Mouse (Mus musculus): ENCODE results near the gene Mybl2. TPM values are rescaled to one million over a fixed set of nuclear protein-coding genes. Genes with fewer than 3 reads are reported as not detected.

Mybl2 gene
- polyA plus RNA-seq, 1 experiment: 5.6 TPM

- no peaks in the 10 kb centered on the region for H3K36me3 ChIP-seq (ENCODE audit: control insufficient read depth, insufficient read depth)
- TF ChIP-seq SRF (IDR thresholded peaks at IDR 0.05; ENCODE audit: control insufficient read depth, insufficient read length, low read depth) (no peak), REST (IDR thresholded peaks at IDR 0.05; ENCODE audit: insufficient read depth, insufficient read length) (no peak), CEBPB (IDR thresholded peaks at IDR 0.05; ENCODE audit: insufficient read depth, poor library complexity, severe bottlenecking) (no peak), MYOG (IDR thresholded peaks at IDR 0.05; ENCODE audit: control insufficient read depth in 1 of 3, insufficient read depth in 1 of 3, insufficient read length in 2 of 3, low read depth in 2 of 3) (no peak), POLR2AphosphoS2 (IDR thresholded peaks at IDR 0.05; ENCODE audit: insufficient read length, low read depth) (no peak), TCF3 (IDR thresholded peaks at IDR 0.05; ENCODE audit: insufficient read length, low read depth) (no peak), MAX (IDR thresholded peaks at IDR 0.05; ENCODE audit: low read depth) (no peak), POLR2A (IDR thresholded peaks at IDR 0.05; ENCODE audit: insufficient read length, low read depth) (no peak), E2F4 (IDR thresholded peaks at IDR 0.05; ENCODE audit: insufficient read depth) (no peak), MYOD1 (IDR thresholded peaks at IDR 0.05; ENCODE audit: control insufficient read depth in 1 of 3, insufficient read length in 2 of 3, low read depth in 2 of 3) (no peak), USF1 (IDR thresholded peaks at IDR 0.05; ENCODE audit: low read depth) (no peak), TCF12 (IDR thresholded peaks at IDR 0.05; ENCODE audit: insufficient read depth, poor library complexity, severe bottlenecking) (no peak)
Measured at GRCm38 (mm10) chr2:163085047-163085446, 30.6 kb downstream of the Mybl2 start.

GRCm38 (mm10) chr2:163086561-163086960, 32.1 kb downstream of the Mybl2 start:
- Histone ChIP-seq H3K36me3 (ENCODE audit: control insufficient read depth, insufficient read depth) (no peaks in the 10 kb centered on the region), H3K79me2 (ENCODE audit: control insufficient read depth, insufficient read depth) (no peaks in the 10 kb centered on the region), H3K4me2 (ENCODE audit: low read depth) (no peak overlapping the region), H3K27me3 (ENCODE audit: control insufficient read depth, insufficient read depth, insufficient read length) (no peaks in the 10 kb centered on the region), H3K4me3 (no peak overlapping the region), H3ac (ENCODE audit: control insufficient read depth, insufficient read length) (no peak overlapping the region)
- TF ChIP-seq USF1 (IDR thresholded peaks at IDR 0.05; ENCODE audit: low read depth): no peak
- no peak for TF ChIP-seq TCF12 (IDR thresholded peaks at IDR 0.05; ENCODE audit: insufficient read depth, poor library complexity, severe bottlenecking)
- no peak for TF ChIP-seq POLR2AphosphoS2 (IDR thresholded peaks at IDR 0.05; ENCODE audit: insufficient read length, low read depth)
- TF ChIP-seq POLR2A (IDR thresholded peaks at IDR 0.05; ENCODE audit: insufficient read length, low read depth): no peak
- TF ChIP-seq TCF3 (IDR thresholded peaks at IDR 0.05; ENCODE audit: insufficient read length, low read depth): no peak
- no peak for TF ChIP-seq E2F4 (IDR thresholded peaks at IDR 0.05; ENCODE audit: insufficient read depth)
- no peak for TF ChIP-seq REST (IDR thresholded peaks at IDR 0.05; ENCODE audit: insufficient read depth, insufficient read length)
- TF ChIP-seq SRF (IDR thresholded peaks at IDR 0.05; ENCODE audit: control insufficient read depth, insufficient read length, low read depth): no peak
- no peak for TF ChIP-seq MYOG (IDR thresholded peaks at IDR 0.05; ENCODE audit: control insufficient read depth in 1 of 3, insufficient read depth in 1 of 3, insufficient read length in 2 of 3, low read depth in 2 of 3)
- no peak for TF ChIP-seq CEBPB (IDR thresholded peaks at IDR 0.05; ENCODE audit: insufficient read depth, poor library complexity, severe bottlenecking)
- TF ChIP-seq MYOD1 (IDR thresholded peaks at IDR 0.05; ENCODE audit: control insufficient read depth in 1 of 3, insufficient read length in 2 of 3, low read depth in 2 of 3): no peak
- no peak for TF ChIP-seq MAX (IDR thresholded peaks at IDR 0.05; ENCODE audit: low read depth)

More at GRCm38 (mm10) chr2:163085047-163085446, 30.6 kb downstream of the Mybl2 start:
- Histone ChIP-seq H3ac (ENCODE audit: control insufficient read depth, insufficient read length) (no peak overlapping the region), H3K27me3 (ENCODE audit: control insufficient read depth, insufficient read depth, insufficient read length) (no peaks in the 10 kb centered on the region), H3K4me2 (ENCODE audit: low read depth) (no peak overlapping the region), H3K79me2 (ENCODE audit: control insufficient read depth, insufficient read depth) (no peaks in the 10 kb centered on the region), H3K4me3 (no peak overlapping the region)

- TF ChIP-seq POLR2A (IDR thresholded peaks at IDR 0.05; ENCODE audit: insufficient read length, low read depth): no peak
- Histone ChIP-seq H3K36me3 (ENCODE audit: control insufficient read depth, insufficient read depth) (no peaks in the 10 kb centered on the region), H3K4me2 (ENCODE audit: low read depth) (no peak within 1 kb of the TSS), H3K79me2 (ENCODE audit: control insufficient read depth, insufficient read depth) (no peaks in the 10 kb centered on the region), H3ac (ENCODE audit: control insufficient read depth, insufficient read length) (no peak within 1 kb of the TSS), H3K4me3 (no peak within 1 kb of the TSS), H3K27me3 (ENCODE audit: control insufficient read depth, insufficient read depth, insufficient read length) (no peaks in the 10 kb centered on the region)
Measured at GRCm38 (mm10) chr2:163087728-163088127, 33.2 kb downstream of the Mybl2 start, which contains the start of gene Gtsf1l. Gene Gtsf1l, minus strand, starts transcription at chr2:163087855.

GRCm38 (mm10) chr2:163089475-163090123, 35.1 kb downstream of the Mybl2 start:
- no peaks in the 10 kb centered on the region for H3K79me2 ChIP-seq (ENCODE audit: control insufficient read depth, insufficient read depth)
- H3K4me3 ChIP-seq: no peak overlapping the region
- no peak overlapping the region for H3ac ChIP-seq (ENCODE audit: control insufficient read depth, insufficient read length)
- TF ChIP-seq POLR2AphosphoS2 (IDR thresholded peaks at IDR 0.05; ENCODE audit: insufficient read length, low read depth): no peak
- no peak for TF ChIP-seq MYOD1 (IDR thresholded peaks at IDR 0.05; ENCODE audit: control insufficient read depth in 1 of 3, insufficient read length in 2 of 3, low read depth in 2 of 3)
- no peak for TF ChIP-seq POLR2A (IDR thresholded peaks at IDR 0.05; ENCODE audit: insufficient read length, low read depth)
- TF ChIP-seq CEBPB (IDR thresholded peaks at IDR 0.05; ENCODE audit: insufficient read depth, poor library complexity, severe bottlenecking): no peak
- TF ChIP-seq TCF3 (IDR thresholded peaks at IDR 0.05; ENCODE audit: insufficient read length, low read depth): no peak
- no peaks in the 10 kb centered on the region for H3K36me3 ChIP-seq (ENCODE audit: control insufficient read depth, insufficient read depth)
- no peak overlapping the region for H3K4me2 ChIP-seq (ENCODE audit: low read depth)
- no peaks in the 10 kb centered on the region for H3K27me3 ChIP-seq (ENCODE audit: control insufficient read depth, insufficient read depth, insufficient read length)

- no peak overlapping the region for H3ac ChIP-seq (ENCODE audit: control insufficient read depth, insufficient read length)
- TF ChIP-seq MYOG (IDR thresholded peaks at IDR 0.05; ENCODE audit: control insufficient read depth in 1 of 3, insufficient read depth in 1 of 3, insufficient read length in 2 of 3, low read depth in 2 of 3): no peak
- no peak for TF ChIP-seq CEBPB (IDR thresholded peaks at IDR 0.05; ENCODE audit: insufficient read depth, poor library complexity, severe bottlenecking)
- TF ChIP-seq REST (IDR thresholded peaks at IDR 0.05; ENCODE audit: insufficient read depth, insufficient read length): no peak
- no peak for TF ChIP-seq SRF (IDR thresholded peaks at IDR 0.05; ENCODE audit: control insufficient read depth, insufficient read length, low read depth)
- no peak for TF ChIP-seq POLR2AphosphoS2 (IDR thresholded peaks at IDR 0.05; ENCODE audit: insufficient read length, low read depth)
- no peak for TF ChIP-seq MYOD1 (IDR thresholded peaks at IDR 0.05; ENCODE audit: control insufficient read depth in 1 of 3, insufficient read length in 2 of 3, low read depth in 2 of 3)
- TF ChIP-seq TCF3 (IDR thresholded peaks at IDR 0.05; ENCODE audit: insufficient read length, low read depth): no peak
- TF ChIP-seq E2F4 (IDR thresholded peaks at IDR 0.05; ENCODE audit: insufficient read depth): no peak
- TF ChIP-seq TCF12 (IDR thresholded peaks at IDR 0.05; ENCODE audit: insufficient read depth, poor library complexity, severe bottlenecking): no peak
- no peak for TF ChIP-seq POLR2A (IDR thresholded peaks at IDR 0.05; ENCODE audit: insufficient read length, low read depth)
- TF ChIP-seq USF1 (IDR thresholded peaks at IDR 0.05; ENCODE audit: low read depth): no peak
- TF ChIP-seq MAX (IDR thresholded peaks at IDR 0.05; ENCODE audit: low read depth): no peak
- H3K36me3 ChIP-seq (ENCODE audit: control insufficient read depth, insufficient read depth): no peaks in the 10 kb centered on the region
- H3K79me2 ChIP-seq (ENCODE audit: control insufficient read depth, insufficient read depth): no peaks in the 10 kb centered on the region
- no peak overlapping the region for H3K4me3 ChIP-seq
- H3K4me2 ChIP-seq (ENCODE audit: low read depth): no peak overlapping the region
- H3K27me3 ChIP-seq (ENCODE audit: control insufficient read depth, insufficient read depth, insufficient read length): peaks cover 5% of the 10 kb centered on the region
Measured at GRCm38 (mm10) chr2:163094909-163095308, 40.4 kb downstream of the Mybl2 start.

Measured in myocyte (in vitro differentiated cells).